Mouse (Mus musculus) MEL (cell line): ENCODE results near the gene Chmp3. TPM values are rescaled to one million over a fixed set of nuclear protein-coding genes. Genes with fewer than 3 reads are reported as not detected.

Experiments
- DNase-seq: peaks from one replicate; pipeline ENCODE4 v3.0.0; 2011; ENCODE audit warnings: low read depth, low spot score
- H3K27ac ChIP-seq: 2 replicates; pipeline ENCODE4 v1.5.1; 2012; ENCODE audit warnings: low read depth, mild to moderate bottlenecking, control low read depth, low read length, moderate library complexity; ENCODE audit not compliant: control insufficient read depth
- H3K27me3 ChIP-seq, 2 experiments: fragments of 150-350 bp in 1 of 2; sonication (generic) in 1 of 2; 2 replicates each; pipeline ENCODE4 v1.6.1; 2012; ENCODE audit warnings: low read length in 2 of 2, mild to moderate bottlenecking in 2 of 2, improper control_type of control experiment in 1 of 2, moderate library complexity in 1 of 2; ENCODE audit not compliant: insufficient read depth in 2 of 2, control insufficient read depth in 1 of 2
- H3K36me3 ChIP-seq, 2 experiments: 2 replicates each; pipeline ENCODE4 v1.6.1; 2012 to 2014; ENCODE audit warnings: low read length in 2 of 2, improper control_type of control experiment in 1 of 2, inconsistent platforms in 1 of 2, mild to moderate bottlenecking in 1 of 2; ENCODE audit not compliant: insufficient read depth in 2 of 2, control insufficient read depth in 1 of 2
- H3K4me1 ChIP-seq, 2 experiments: fragments of 150-350 bp in 1 of 2; sonication (generic) in 1 of 2; 2 replicates each; pipeline ENCODE4 v1.6.1; 2012; ENCODE audit warnings: low read length in 2 of 2, improper control_type of control experiment in 1 of 2, mild to moderate bottlenecking in 1 of 2; ENCODE audit not compliant: insufficient read depth in 2 of 2, control insufficient read depth in 1 of 2
- H3K4me3 ChIP-seq, 2 experiments: fragments of 150-350 bp in 1 of 2; sonication (generic) in 1 of 2; 2 replicates each; pipeline ENCODE4 v1.5.1; 2012; ENCODE audit warnings: low read depth in 2 of 2, low read length in 2 of 2, mild to moderate bottlenecking in 2 of 2, moderate library complexity in 2 of 2, control low read depth in 1 of 2, improper control_type of control experiment in 1 of 2; ENCODE audit not compliant: control insufficient read depth in 1 of 2, insufficient read depth in 1 of 2
- H3K79me2 ChIP-seq: 2 replicates; pipeline ENCODE4 v1.6.1; 2012; ENCODE audit warnings: mild to moderate bottlenecking, low read length, moderate library complexity; ENCODE audit not compliant: control insufficient read depth, poor library complexity, insufficient read depth
- H3K9ac ChIP-seq: 2 replicates; pipeline ENCODE4 v1.6.1; 2012; ENCODE audit warnings: low read depth, mild to moderate bottlenecking, control low read depth, low read length, moderate library complexity; ENCODE audit not compliant: control insufficient read depth, poor library complexity, severe bottlenecking
- H3K9me3 ChIP-seq: fragments of 150-350 bp; sonication (generic); replicated peaks from 2 replicates; pipeline ENCODE4 v1.6.1; 2012; ENCODE audit warnings: mild to moderate bottlenecking, low read length, improper control_type of control experiment, moderate library complexity; ENCODE audit not compliant: insufficient read depth
- EP300 ChIP-seq, 2 experiments: IDR thresholded peaks; 2 replicates each; pipeline ENCODE4 v1.6.1; 2011; ENCODE audit warnings: improper control_type of control experiment in 2 of 2, low read length in 2 of 2, low read depth in 1 of 2, mild to moderate bottlenecking in 1 of 2
- GABPA ChIP-seq: IDR thresholded peaks from 2 replicates; pipeline ENCODE4 v1.6.1; 2012; ENCODE audit warnings: low read depth, mild to moderate bottlenecking, inconsistent platforms, low read length, improper control_type of control experiment, moderate library complexity
- GATA1 ChIP-seq: IDR thresholded peaks from 2 replicates; pipeline ENCODE4 v1.6.1; 2011; ENCODE audit warnings: low read depth, low read length, improper control_type of control experiment
- JUND ChIP-seq: IDR thresholded peaks from 2 replicates; pipeline ENCODE4 v1.6.1; 2011; ENCODE audit warnings: low read depth, mild to moderate bottlenecking, improper control_type of control experiment, low read length
- KAT2A ChIP-seq: conservative IDR thresholded peaks from 2 replicates; pipeline ENCODE4 v1.6.1; 2012; ENCODE audit warnings: low read depth, low read length, improper control_type of control experiment, inconsistent platforms
- MAFK ChIP-seq: IDR thresholded peaks from 2 replicates; pipeline ENCODE4 v1.6.1; 2011; ENCODE audit warnings: low read depth, mild to moderate bottlenecking, low read length, improper control_type of control experiment, borderline replicate concordance
- MAX ChIP-seq: IDR thresholded peaks from 2 replicates; pipeline ENCODE4 v1.6.1; 2011; ENCODE audit warnings: low read length, improper control_type of control experiment
- MEF2A ChIP-seq: IDR thresholded peaks from 2 replicates; pipeline ENCODE4 v1.6.1; 2014; ENCODE audit warnings: low read depth, mild to moderate bottlenecking, inconsistent platforms, low read length, improper control_type of control experiment; ENCODE audit not compliant: poor library complexity, insufficient replicate concordance, severe bottlenecking; ENCODE audit errors: extremely low read depth
- MYC ChIP-seq: IDR thresholded peaks from 2 replicates; pipeline ENCODE4 v1.6.1; 2011; ENCODE audit warnings: low read depth, mild to moderate bottlenecking, low read length, improper control_type of control experiment, moderate library complexity
- NRF1 ChIP-seq: IDR thresholded peaks from 2 replicates; pipeline ENCODE4 v1.6.1; 2014; ENCODE audit warnings: low read depth, mild to moderate bottlenecking, inconsistent platforms, low read length, improper control_type of control experiment, moderate library complexity; ENCODE audit not compliant: poor library complexity, insufficient read depth, severe bottlenecking
- POLR2A ChIP-seq, 2 experiments: IDR thresholded peaks; 2 replicates each; pipeline ENCODE4 v1.6.1; 2011 to 2012; ENCODE audit warnings: low read length in 2 of 2, mild to moderate bottlenecking in 2 of 2, control low read depth in 1 of 2, improper control_type of control experiment in 1 of 2, low read depth in 1 of 2, moderate library complexity in 1 of 2; ENCODE audit not compliant: control insufficient read depth in 1 of 2, insufficient read depth in 1 of 2, poor library complexity in 1 of 2
- TBP ChIP-seq: IDR thresholded peaks from 2 replicates; pipeline ENCODE4 v1.8.0; 2011; ENCODE audit warnings: low read depth, low read length, improper control_type of control experiment
- USF2 ChIP-seq, 2 experiments: IDR thresholded peaks; 2 replicates each; pipeline ENCODE4 v1.6.1; 2011 to 2012; ENCODE audit warnings: improper control_type of control experiment in 2 of 2, low read length in 2 of 2, borderline replicate concordance in 1 of 2, inconsistent platforms in 1 of 2, low read depth in 1 of 2, mild to moderate bottlenecking in 1 of 2; ENCODE audit not compliant: insufficient read depth in 1 of 2
- ZNF384 ChIP-seq: IDR thresholded peaks from 2 replicates; pipeline ENCODE4 v1.6.1; 2012; ENCODE audit warnings: low read depth, mild to moderate bottlenecking, inconsistent platforms, low read length, improper control_type of control experiment
- polyA plus RNA-seq, 2 experiments: library from polyadenylated mRNA; stranded (reverse) in 1 of 2; unstranded in 1 of 2; fragments of >175 nt in 1 of 2; fragments of >200 nt in 1 of 2; gene quantifications; 2 replicates each; pipeline versions ENCODE4 v1.2.1 to v1.2.4; 2012; ENCODE audit warnings: low replicate concordance in 2 of 2, low read depth in 1 of 2; ENCODE audit not compliant: insufficient read length in 2 of 2, insufficient read depth in 1 of 2, missing spikeins in 1 of 2
- total RNA-seq: library from RNA; depleted of rRNA; stranded (reverse); fragments of 300-350 nt; gene quantifications from 2 replicates; pipeline ENCODE4 v1.2.3, GENCODE M21; 2012

Chmp3 gene
- total and polyA plus RNA-seq, 3 experiments, result 41.7 to 69.3 TPM; not detected in 1

GRCm38 (mm10) chr6:71503001-71503400 lies 40.6 kb upstream of the Chmp3 start:
- no peak for DNase-seq
- H3K9ac ChIP-seq, result no peak overlapping the region
- H3K79me2 ChIP-seq, result no peaks in the 10 kb centered on the region
- H3K27me3 ChIP-seq, result no peaks in the 10 kb centered on the region
- no peak overlapping the region for H3K27ac ChIP-seq
- no peak overlapping the region for H3K4me3 ChIP-seq
- peaks cover under 1 to 6% of the 10 kb centered on the region in 2 experiments; a peak in 2 of 4 replicates for H3K36me3 ChIP-seq
- H3K9me3 ChIP-seq, result no peaks in the 10 kb centered on the region
- TF ChIP-seq MEF2A (no peak), GABPA (no peak), JUND (no peak)
- H3K4me1 ChIP-seq, result no peaks in the 10 kb centered on the region

GRCm38 (mm10) chr6:71503670-71504069 lies 39.9 kb upstream of the Chmp3 start:
- H3K9ac ChIP-seq, result no peak overlapping the region
- no peak overlapping the region for H3K27ac ChIP-seq
- H3K79me2 ChIP-seq, result no peaks in the 10 kb centered on the region
- peak; percentile 14 for DNase-seq
- H3K36me3 ChIP-seq, result peaks cover 3 to 6% of the 10 kb centered on the region in 2 experiments; a peak in 3 of 4 replicates
- no peak overlapping the region for H3K4me3 ChIP-seq
- no peaks in the 10 kb centered on the region for H3K27me3 ChIP-seq
- peak; percentile 37; the same call in 1 of the 2 replicates for TF ChIP-seq GATA1
- TF ChIP-seq JUND, result no peak
- no peak for TF ChIP-seq TBP
- 0 out of 2 replicates have a peak, but pooled peaks have one; percentile 18 for TF ChIP-seq MYC
- TF ChIP-seq, all 39 proteins: peak for 2
- Histone ChIP-seq H3K4me1 (no peaks in the 10 kb centered on the region), H3K9me3 (no peaks in the 10 kb centered on the region)

- Histone ChIP-seq H3K27me3 (no peaks in the 10 kb centered on the region), H3K9me3 (no peaks in the 10 kb centered on the region), H3K9ac (no peak overlapping the region), H3K79me2 (no peaks in the 10 kb centered on the region), H3K4me3 (no peak overlapping the region), H3K27ac (no peak overlapping the region), H3K36me3 (peaks cover 4 to 6% of the 10 kb centered on the region in 2 experiments; a peak in 3 of 4 replicates)
- no peak for DNase-seq
- TF ChIP-seq NRF1 (no peak), MAX (0 out of 2 replicates have a peak, but pooled peaks have one; percentile 26)
- TF ChIP-seq, all 39 proteins: peak for 1
- H3K4me1 ChIP-seq, result no peaks in the 10 kb centered on the region
Observed at GRCm38 (mm10) chr6:71504091-71504490, 39.5 kb upstream of the Chmp3 start.

- H3K9me3 ChIP-seq, result no peaks in the 10 kb centered on the region
- no peak overlapping the region for H3K4me3 ChIP-seq
- H3K36me3 ChIP-seq, result peaks cover 4 to 6% of the 10 kb centered on the region in 2 experiments; a peak in 3 of 4 replicates
- no peak overlapping the region for H3K9ac ChIP-seq
- TF ChIP-seq MEF2A (no peak), USF2 (IDR thresholded peaks at IDR 0.05; ENCODE audit: borderline replicate concordance in 1 of 2, insufficient read depth in 1 of 2, low read depth in 1 of 2, low read length in 2 of 2) (no peak), ZNF384 (no peak), KAT2A (no peak), EP300 (IDR thresholded peaks at IDR 0.05; ENCODE audit: low read depth in 1 of 2, low read length in 2 of 2) (no peak), POLR2A (IDR thresholded peaks at IDR 0.05; ENCODE audit: control insufficient read depth in 1 of 2, insufficient read depth in 1 of 2, low read depth in 1 of 2, low read length in 2 of 2, poor library complexity in 1 of 2) (no peak), MAFK (no peak)
- TF ChIP-seq, all 39 proteins: peak for 0
- no peak for DNase-seq
- Histone ChIP-seq H3K4me1 (no peaks in the 10 kb centered on the region), H3K79me2 (no peaks in the 10 kb centered on the region), H3K27me3 (no peaks in the 10 kb centered on the region), H3K27ac (no peak overlapping the region)
Observed at GRCm38 (mm10) chr6:71505671-71506070, 37.9 kb upstream of the Chmp3 start.
